Mouse (Mus musculus) ES-E14 (cell line): Measurements from ENCODE around the gene Rsad2. TPM values are rescaled to one million over a fixed set of nuclear protein-coding genes. Genes with fewer than 3 reads are reported as not detected.

Experiments used
- DNase-seq: peaks from one replicate; pipeline ENCODE4 v3.0.0-alpha.2; 2013; ENCODE audit warnings: low read depth, low spot score
- H3K27ac ChIP-seq: 2 replicates; pipeline ENCODE4 v1.5.1; 2012; ENCODE audit warnings: low read depth, mild to moderate bottlenecking, low read length, moderate library complexity, mixed read lengths; ENCODE audit not compliant: poor library complexity, insufficient read depth, severe bottlenecking
- H3K36me3 ChIP-seq: 2 replicates; pipeline ENCODE4 v1.6.1; 2012; ENCODE audit warnings: mild to moderate bottlenecking, low read length, moderate library complexity, mixed read lengths; ENCODE audit not compliant: control insufficient read depth, poor library complexity, insufficient read depth, severe bottlenecking
- H3K4me1 ChIP-seq, 2 experiments: fragments of 150-350 bp in 1 of 2; sonication (generic) in 1 of 2; 2 replicates each; pipeline ENCODE4 v1.6.1; 2012; ENCODE audit warnings: low read length in 2 of 2, mild to moderate bottlenecking in 1 of 2, mixed read lengths in 1 of 2; ENCODE audit not compliant: control insufficient read depth in 2 of 2, insufficient read depth in 2 of 2, poor library complexity in 1 of 2
- H3K4me3 ChIP-seq, 2 experiments: fragments of 150-350 bp in 1 of 2; sonication (generic) in 1 of 2; 2 replicates each; pipeline ENCODE4 v1.5.1; 2012; ENCODE audit warnings: low read length in 2 of 2, low read depth in 1 of 2, mild to moderate bottlenecking in 1 of 2, mixed read lengths in 1 of 2; ENCODE audit not compliant: insufficient read depth in 1 of 2, poor library complexity in 1 of 2, severe bottlenecking in 1 of 2
- H3K9ac ChIP-seq: 2 replicates; pipeline ENCODE4 v1.6.1; 2012; ENCODE audit warnings: low read depth, mild to moderate bottlenecking, low read length, mixed read lengths; ENCODE audit not compliant: poor library complexity, insufficient read depth, severe bottlenecking
- H3K9me3 ChIP-seq: fragments of 150-350 bp; sonication (generic); 2 replicates; pipeline ENCODE4 v1.6.1; 2012; ENCODE audit warnings: low read depth, mild to moderate bottlenecking, low read length; ENCODE audit not compliant: control insufficient read depth, insufficient read depth
- CHD2 ChIP-seq: IDR thresholded peaks from 2 replicates; pipeline ENCODE4 v1.6.1; 2014; ENCODE audit warnings: mild to moderate bottlenecking, low read depth, low read length, inconsistent platforms
- HCFC1 ChIP-seq: IDR thresholded peaks from 2 replicates; pipeline ENCODE4 v1.6.1; 2012; ENCODE audit warnings: low read length, inconsistent platforms, borderline replicate concordance; ENCODE audit not compliant: insufficient read depth
- MAFK ChIP-seq: IDR thresholded peaks from 2 replicates; pipeline ENCODE4 v1.6.1; 2014; ENCODE audit warnings: mild to moderate bottlenecking, low read depth, low read length, inconsistent platforms; ENCODE audit not compliant: insufficient read depth
- ZC3H11A ChIP-seq: IDR thresholded peaks from 2 replicates; pipeline ENCODE4 v1.6.1; 2012; ENCODE audit warnings: low read depth, mild to moderate bottlenecking, inconsistent platforms, low read length, borderline replicate concordance
- ZNF384 ChIP-seq: IDR thresholded peaks from 2 replicates; pipeline ENCODE4 v1.6.1; 2012; ENCODE audit warnings: low read depth, low read length, inconsistent platforms
- in situ Hi-C, 2 experiments: fragments of 600-800 bp; cut with MboI; formaldehyde crosslinking; loops; one replicate each; pipeline ENCODE4 v1.15.1; 2025; ENCODE audit warnings: low sequenced_read_pairs in 2 of 2, inconsistent platforms in 1 of 2; ENCODE audit not compliant: unreplicated experiment in 2 of 2
- total RNA-seq: library from RNA; depleted of rRNA; stranded (reverse); fragments of 300-350 nt; gene quantifications from 2 replicates; pipeline ENCODE4 v1.2.3, GENCODE M21; 2012

Rsad2 gene
- total RNA-seq, 1 experiment, result 0.27 TPM

- in situ Hi-C loops, result no loop called here
- Histone ChIP-seq H3K9ac (no peak overlapping the region), H3K36me3 (no peaks in the 10 kb centered on the region), H3K27ac (no peak overlapping the region), H3K9me3 (no peaks in the 10 kb centered on the region), H3K4me1 (no peaks in the 10 kb centered on the region), H3K4me3 (no peak overlapping the region)
- DNase-seq, result peak; percentile 36
- TF ChIP-seq ZC3H11A (no peak), HCFC1 (no peak), CHD2 (no peak), ZNF384 (no peak), MAFK (no peak)
Measured at GRCm38 (mm10) chr12:26424841-26425240, 31.4 kb downstream of the Rsad2 start.

DNA sequence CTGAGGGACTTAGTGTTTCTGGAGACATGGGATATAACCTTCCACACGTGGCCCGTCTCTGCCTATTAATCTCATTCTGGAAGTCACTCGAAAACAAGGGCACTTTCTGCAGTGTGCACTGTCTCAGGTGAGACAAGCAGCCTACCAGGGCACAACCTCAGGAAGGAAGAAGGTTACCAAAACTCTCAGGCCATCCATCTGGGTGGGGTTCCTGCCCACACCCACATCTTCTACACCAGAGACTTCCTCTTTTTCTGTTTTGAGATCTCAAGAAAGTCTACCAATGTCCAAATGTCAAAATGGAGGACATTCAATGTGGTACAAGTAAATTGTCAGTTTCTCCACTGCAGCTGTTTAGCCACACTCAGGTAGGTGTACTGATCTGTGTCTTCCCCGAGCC lies 37.9 kb downstream of the Rsad2 start:
- Histone ChIP-seq H3K9ac (no peak overlapping the region), H3K9me3 (no peaks in the 10 kb centered on the region), H3K4me1 (peaks cover 2 to 7% of the 10 kb centered on the region in 2 experiments; a peak in 2 of 4 replicates), H3K27ac (no peak overlapping the region), H3K36me3 (no peaks in the 10 kb centered on the region), H3K4me3 (no peak overlapping the region)
- in situ Hi-C loops, result no loop called here
- no peak for DNase-seq
- TF ChIP-seq CHD2, result no peak
- TF ChIP-seq ZC3H11A, result no peak
- no peak for TF ChIP-seq MAFK

DNA sequence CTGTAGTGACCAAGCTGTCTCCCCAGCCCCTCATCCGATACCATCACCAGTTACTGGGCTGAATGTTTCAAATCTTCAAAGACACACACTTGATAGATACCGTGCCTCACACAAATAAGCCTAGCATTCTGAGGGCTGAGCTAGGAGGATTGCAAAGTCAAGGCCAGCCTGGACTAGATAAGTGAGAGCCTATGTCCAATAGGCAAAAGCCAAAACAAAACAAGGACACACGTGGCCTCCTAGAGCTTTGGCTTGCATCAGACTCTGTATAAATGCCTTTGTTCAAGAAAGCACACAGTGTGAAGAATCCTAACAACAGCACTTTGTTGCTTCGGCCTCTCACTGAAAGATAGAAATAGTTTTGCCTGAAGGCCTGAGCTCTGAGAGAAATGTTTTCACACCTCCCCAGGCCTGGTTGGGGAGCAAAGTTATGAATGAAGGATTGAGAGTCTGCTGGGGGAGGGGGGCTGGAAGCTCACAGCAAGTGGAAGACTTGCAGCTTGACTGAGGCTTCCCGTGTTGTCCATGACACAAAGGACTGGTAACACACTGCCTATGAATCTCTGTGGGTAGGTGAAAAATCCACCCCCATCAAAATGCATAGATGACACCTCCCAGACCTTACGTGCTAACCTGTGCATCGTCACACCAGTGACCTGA lies 39.5 kb downstream of the Rsad2 start:
- H3K4me3 ChIP-seq, result no peak overlapping the region
- no peak for TF ChIP-seq HCFC1
- TF ChIP-seq MAFK, result no peak
- TF ChIP-seq ZC3H11A, result no peak
- no peak for TF ChIP-seq CHD2
- TF ChIP-seq ZNF384, result no peak
- H3K9ac ChIP-seq, result no peak overlapping the region
- H3K27ac ChIP-seq, result no peak overlapping the region
- H3K4me1 ChIP-seq, result peaks cover 2 to 7% of the 10 kb centered on the region in 2 experiments; a peak in 2 of 4 replicates
- H3K9me3 ChIP-seq, result no peaks in the 10 kb centered on the region
- in situ Hi-C loops, result no loop called here
- no peaks in the 10 kb centered on the region for H3K36me3 ChIP-seq
- DNase-seq, result no peak

- in situ Hi-C loops, result no loop called here
- Histone ChIP-seq H3K9me3 (no peaks in the 10 kb centered on the region), H3K36me3 (no peaks in the 10 kb centered on the region), H3K9ac (peak within 1 kb of the TSS; percentile 74), H3K4me1 (peaks cover 2 to 7% of the 10 kb centered on the region in 2 experiments; a peak in 2 of 4 replicates), H3K27ac (no peak within 1 kb of the TSS), H3K4me3 (peak within 1 kb of the TSS; percentile 69 to 75)
- TF ChIP-seq HCFC1 (no peak), ZC3H11A (no peak), MAFK (no peak), CHD2 (no peak), ZNF384 (no peak)
- peak; percentile 62 for DNase-seq
Measured at GRCm38 (mm10) chr12:26415104-26415771, 41.0 kb downstream of the Rsad2 start, which contains the start of gene Rnf144a. Gene Rnf144a (minus strand): TSS chr12:26415254.
